Mouse (Mus musculus) cerebellum, adult 11-12 months (tissue): ENCODE results near the gene Mob2.

Experiments used
- DNase-seq: peaks from one replicate; pipeline ENCODE4 v3.0.0; 2022

The Mob2 gene

DNA sequence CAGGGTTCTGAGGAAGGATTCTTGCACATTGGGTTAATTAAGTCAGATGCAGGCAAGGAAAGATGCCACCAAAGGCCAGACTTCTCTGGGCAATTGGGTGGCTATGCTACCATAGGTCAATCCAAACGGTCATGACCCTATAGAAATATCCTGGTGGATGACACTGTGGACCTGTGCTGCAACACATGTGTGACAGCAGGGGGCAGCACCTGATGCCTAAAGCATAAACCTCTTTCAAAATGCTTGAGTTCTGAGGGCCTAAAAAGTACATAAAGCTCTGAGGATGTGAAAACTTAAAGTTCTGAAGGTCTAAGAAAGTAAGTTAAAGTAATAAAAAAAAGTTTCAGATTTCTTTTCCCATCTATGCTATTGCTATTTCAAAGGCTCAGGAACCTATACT lies 44.3 kb downstream of the Mob2 start:
- DNase-seq = no peak

- no peak for DNase-seq
Measured at GRCm38 (mm10) chr7:142001597-142002340, 59.1 kb downstream of the Mob2 start.

DNA sequence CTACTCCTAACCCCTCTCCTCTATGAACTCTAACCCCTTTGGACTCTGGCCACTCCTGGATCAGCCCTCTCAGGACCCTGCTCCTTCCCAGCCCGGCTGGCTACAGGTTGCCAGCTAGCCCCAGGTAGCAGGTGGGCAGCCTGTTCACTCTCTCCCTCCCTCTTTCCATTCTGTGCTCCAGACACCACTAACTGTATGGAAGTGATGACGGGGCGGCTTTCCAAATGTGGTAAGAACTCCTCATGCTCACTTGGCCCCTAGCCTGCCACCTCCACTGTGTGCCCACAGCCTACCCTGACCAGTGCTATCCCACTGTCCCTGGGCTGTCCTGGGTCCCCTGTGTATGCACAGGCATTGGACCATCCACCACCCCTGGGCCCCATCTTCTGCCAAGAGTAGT lies 60.2 kb downstream of the Mob2 start:
- peak; percentile 77 for DNase-seq

GRCm38 (mm10) chr7:141994121-141994520 lies 66.7 kb downstream of the Mob2 start:
- no peak for DNase-seq

DNA sequence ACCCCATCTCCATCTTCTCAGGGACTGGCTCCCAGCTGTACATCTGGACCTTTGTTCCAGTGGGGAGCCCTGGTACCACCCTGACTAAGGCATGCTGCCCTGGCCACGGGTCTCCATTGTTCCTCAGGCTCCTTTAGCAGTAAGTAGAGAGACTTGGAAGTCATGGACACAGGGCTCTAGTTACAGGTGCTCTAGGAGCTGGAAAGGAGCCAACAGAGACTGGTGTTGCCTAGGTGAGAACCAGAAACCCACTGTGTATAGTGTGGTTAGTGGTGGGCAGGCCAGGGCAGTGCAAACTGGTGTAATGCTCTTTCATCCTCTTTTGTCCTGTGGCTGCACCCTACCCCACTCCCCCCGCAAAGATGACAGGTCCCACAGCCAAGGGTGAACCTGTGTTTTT lies 69.7 kb downstream of the Mob2 start:
- no peak for DNase-seq

GRCm38 (mm10) chr7:141988314-141988806 lies 72.5 kb downstream of the Mob2 start:
- peak; percentile 69 for DNase-seq

DNA sequence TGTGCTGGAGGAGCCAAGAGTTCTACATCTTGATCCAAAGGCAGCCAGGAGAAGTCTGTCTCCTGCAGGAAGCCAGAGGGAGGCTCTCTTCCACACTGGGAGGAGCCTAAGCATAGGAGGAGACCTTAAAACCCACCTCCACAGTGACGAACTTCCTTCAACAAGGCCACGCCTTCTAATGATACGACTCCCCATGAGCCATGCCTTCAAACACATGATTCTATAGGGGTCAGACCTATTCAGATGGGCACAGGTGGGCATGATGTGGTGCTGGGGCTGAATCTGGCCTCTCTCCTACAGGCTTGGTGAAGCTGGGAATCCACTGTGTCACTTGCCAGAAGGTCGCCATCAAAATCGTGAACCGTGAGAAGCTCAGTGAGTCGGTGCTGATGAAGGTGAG lies 79.6 kb downstream of the Mob2 start:
- DNase-seq = no peak

- peak; percentile 64 for DNase-seq
Measured at GRCm38 (mm10) chr7:141979247-141979646, 81.6 kb downstream of the Mob2 start.

GRCm38 (mm10) chr7:141978003-141978402 lies 82.9 kb downstream of the Mob2 start:
- no peak for DNase-seq

GRCm38 (mm10) chr7:141972831-141973619 lies 87.8 kb downstream of the Mob2 start:
- DNase-seq = peak; percentile 68

DNA sequence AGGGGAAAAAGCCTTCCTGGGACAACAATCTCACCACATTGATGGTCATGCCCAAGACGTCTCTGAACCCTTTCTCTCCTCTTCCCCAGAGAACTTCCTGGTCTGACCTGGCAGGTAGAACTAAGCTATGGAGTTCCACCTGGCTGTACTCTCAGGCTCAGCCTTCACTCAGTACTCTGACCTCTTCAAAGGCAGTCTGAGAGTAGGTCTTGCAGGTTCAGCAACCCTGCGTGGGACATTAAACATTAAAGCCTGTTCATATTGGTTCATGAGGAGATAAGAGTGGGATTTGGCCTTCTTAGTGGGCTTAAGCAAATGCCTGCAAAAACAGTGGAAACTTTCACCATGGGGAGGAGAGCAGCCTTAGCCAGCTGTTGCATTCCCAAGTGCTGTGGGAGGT lies 94.6 kb downstream of the Mob2 start:
- DNase-seq = no peak

DNA sequence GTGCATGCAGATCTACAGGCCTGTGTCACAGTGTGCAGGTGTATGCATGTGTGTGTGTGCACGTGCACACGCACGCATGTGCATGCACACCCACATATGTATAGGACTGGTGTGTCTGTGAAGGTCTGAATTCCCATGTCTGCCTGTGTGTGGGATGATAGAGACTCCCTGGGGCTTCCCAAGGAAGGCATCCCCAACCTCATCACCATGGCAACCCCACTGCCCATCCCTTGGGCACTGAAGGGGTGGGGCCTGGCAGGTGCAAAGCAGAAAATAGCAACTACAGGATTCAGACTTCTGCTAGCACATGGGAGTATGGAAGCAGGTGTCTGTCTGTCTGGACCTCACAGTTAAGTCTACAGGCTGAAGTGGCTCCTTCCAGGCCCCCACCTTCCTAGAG lies 98.3 kb downstream of the Mob2 start:
- no peak for DNase-seq

DNA sequence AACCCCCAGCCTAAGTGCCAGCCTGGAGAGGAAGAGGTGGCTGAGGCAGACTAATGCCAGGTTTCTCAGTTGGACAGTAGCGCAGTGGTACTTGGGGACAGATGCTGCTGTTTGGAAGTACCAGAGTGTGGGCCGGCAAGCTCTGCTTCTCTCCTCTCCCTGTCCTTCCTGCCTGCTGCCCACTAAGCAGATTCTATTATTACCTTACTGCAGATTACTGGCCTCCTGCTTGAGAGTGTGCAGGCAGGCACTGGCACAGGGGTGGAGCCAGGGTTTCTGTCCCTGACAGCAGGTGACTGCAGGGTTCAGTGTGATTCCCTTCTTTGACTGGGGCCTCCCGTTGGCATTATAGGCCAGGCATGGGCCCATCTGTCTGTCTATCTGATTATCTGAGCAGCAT lies 99.4 kb downstream of the Mob2 start:
- peak; percentile 76 for DNase-seq

- DNase-seq = peak; percentile 71
Measured at GRCm38 (mm10) chr7:141960926-141961325, 99.9 kb downstream of the Mob2 start.

- no peak for DNase-seq
Measured at GRCm38 (mm10) chr7:141959133-141959532, 101.7 kb downstream of the Mob2 start.
